Mouse (Mus musculus) embryonic facial prominence, embryonic 12.5 days (tissue): ENCODE measurements around the gene Rcl1. TPM values are rescaled to one million over a fixed set of nuclear protein-coding genes. Genes with fewer than 3 reads are reported as not detected.
A peak's percentile ranks its signal among the peaks of the same experiment; 100 is the strongest.

Source experiments
- ATAC-seq: fragments of 200-750 bp; cut with Nextera tagmentation; 2 replicates; pipeline ENCODE4 v1.8.0; 2017; ENCODE audit not compliant: insufficient number of reproducible peaks, insufficient read depth, low FRiP score, low TSS enrichment
- H3K27ac ChIP-seq: fragments of 300-500 bp; sonication (generic); 2 replicates; pipeline ENCODE4 v1.5.1; 2016; ENCODE audit warnings: mild to moderate bottlenecking
- H3K27me3 ChIP-seq: fragments of 300-500 bp; sonication (generic); 2 replicates; pipeline ENCODE4 v1.6.1; 2016; ENCODE audit warnings: mild to moderate bottlenecking, moderate library complexity
- H3K36me3 ChIP-seq: fragments of 300-500 bp; sonication (generic); 2 replicates; pipeline ENCODE4 v1.6.1; 2016; ENCODE audit warnings: mild to moderate bottlenecking
- H3K4me1 ChIP-seq: fragments of 300-500 bp; sonication (generic); 2 replicates; pipeline ENCODE4 v1.6.1; 2016
- H3K4me2 ChIP-seq: fragments of 300-500 bp; sonication (generic); replicated peaks from 2 replicates; pipeline ENCODE4 v1.6.1; 2016; ENCODE audit warnings: mild to moderate bottlenecking, moderate library complexity
- H3K4me3 ChIP-seq: fragments of 300-500 bp; sonication (generic); 2 replicates; pipeline ENCODE4 v1.5.1; 2016; ENCODE audit warnings: mild to moderate bottlenecking
- H3K9ac ChIP-seq: fragments of 300-500 bp; sonication (generic); 2 replicates; pipeline ENCODE4 v1.6.1; 2016; ENCODE audit warnings: mild to moderate bottlenecking, moderate library complexity
- H3K9me3 ChIP-seq: fragments of 300-500 bp; sonication (generic); 2 replicates; pipeline ENCODE4 v1.6.1; 2016; ENCODE audit warnings: mild to moderate bottlenecking, moderate library complexity
- WGBS: fragments of 180-500 bp; shearing (Covaris S2); methylation state at CpG from one replicate; pipeline ENCODE4 v1.1.7; 2016; 5-methylcytosine and 5-hydroxymethylcytosine counted together
- polyA plus RNA-seq: library from polyadenylated mRNA; unstranded; fragments of >200 nt; fragmentation: Nextera tagmentation; extraction: Ambion mirVana; gene quantifications from 2 replicates; pipeline ENCODE4 v1.2.1, GENCODE M21; 2016

The Rcl1 gene
- polyA plus RNA-seq, 1 experiment from 2014 or later, result 62.9 TPM

DNA sequence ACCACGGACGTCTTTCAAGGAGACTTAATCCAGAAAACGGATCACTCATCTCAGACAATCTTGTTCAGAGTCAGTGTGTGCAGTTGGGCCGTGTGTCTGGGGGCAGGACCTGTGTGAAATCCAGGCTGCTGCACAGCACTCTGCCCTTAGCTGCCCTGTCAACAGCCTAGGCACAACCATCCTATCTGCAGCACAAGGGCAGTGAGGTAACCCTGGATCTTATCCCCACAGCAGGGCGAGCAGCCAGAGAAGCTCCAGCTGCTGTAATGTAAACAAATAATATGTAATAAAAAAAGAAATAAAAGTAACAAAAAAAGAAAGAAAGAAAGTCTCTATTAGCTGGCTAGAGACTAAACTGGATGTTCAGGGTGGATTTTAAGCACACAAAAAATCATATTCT, 32.0 kb upstream of the Rcl1 start:
- no peak overlapping the region for H3K4me3 ChIP-seq
- H3K9ac ChIP-seq, result no peak overlapping the region
- H3K9me3 ChIP-seq, result no peaks in the 10 kb centered on the region
- H3K4me1 ChIP-seq, result 0 out of 2 replicates have a peak, but pooled peaks cover 3% of the 10 kb centered on the region
- no peak overlapping the region for H3K4me2 ChIP-seq
- ATAC-seq, result no peak
- H3K27me3 ChIP-seq, result no peaks in the 10 kb centered on the region
- H3K36me3 ChIP-seq, result no peaks in the 10 kb centered on the region
- H3K27ac ChIP-seq, result no peak overlapping the region
- 77% methylated on average over 5 of the region's 5 CpGs for WGBS

DNA sequence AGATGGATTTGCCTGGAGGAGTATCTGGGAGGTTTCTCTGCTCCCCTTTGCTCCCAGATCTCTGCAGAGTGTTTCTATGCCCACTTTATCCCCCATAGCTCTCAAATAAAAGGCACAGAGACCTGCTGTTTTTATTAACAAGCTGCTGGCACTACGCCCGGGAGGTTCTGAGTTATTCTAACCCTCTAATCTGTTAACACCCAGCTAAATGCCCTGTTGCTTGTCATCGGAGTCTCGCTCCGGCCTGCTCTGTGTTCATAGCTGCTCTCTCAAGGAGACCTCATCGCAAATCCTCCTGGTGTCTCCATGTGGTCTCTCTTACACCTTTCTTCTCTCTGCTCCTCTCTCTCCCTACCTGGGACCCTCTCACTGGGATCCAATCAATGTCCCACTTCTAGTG, 26.4 kb upstream of the Rcl1 start:
- Histone ChIP-seq H3K36me3 (no peaks in the 10 kb centered on the region), H3K4me3 (no peak overlapping the region), H3K27ac (no peak overlapping the region), H3K9ac (no peak overlapping the region), H3K9me3 (no peaks in the 10 kb centered on the region), H3K27me3 (no peaks in the 10 kb centered on the region), H3K4me1 (no peaks in the 10 kb centered on the region), H3K4me2 (no peak overlapping the region)
- no peak for ATAC-seq
- 64% methylated on average over 6 of the region's 6 CpGs for WGBS

DNA sequence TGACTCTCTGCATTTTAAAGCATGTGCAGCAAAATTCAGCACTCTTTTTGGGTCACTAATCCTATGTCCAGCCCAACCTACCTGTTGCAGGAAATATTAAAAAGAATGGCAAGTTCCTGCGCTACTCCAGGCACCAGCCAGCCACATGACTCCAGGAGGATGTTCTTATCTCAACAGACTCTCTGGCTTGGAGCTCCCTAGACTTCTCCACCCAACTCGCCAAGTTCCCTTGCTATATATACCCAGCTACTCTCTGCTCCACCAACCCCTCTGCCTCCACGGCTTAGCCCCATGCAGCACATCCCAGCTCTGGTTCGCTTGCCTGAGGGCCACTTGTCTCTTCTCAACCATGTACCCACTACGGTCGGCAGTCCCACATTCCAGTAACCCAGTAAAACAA, 12.5 kb upstream of the Rcl1 start:
- Histone ChIP-seq H3K4me2 (no peak overlapping the region), H3K36me3 (no peaks in the 10 kb centered on the region), H3K27me3 (no peaks in the 10 kb centered on the region), H3K9ac (no peak overlapping the region), H3K27ac (no peak overlapping the region), H3K9me3 (0 out of 2 replicates have a peak, but pooled peaks cover 1% of the 10 kb centered on the region), H3K4me3 (no peak overlapping the region), H3K4me1 (no peaks in the 10 kb centered on the region)
- 80% methylated on average over 6 of the region's 6 CpGs for WGBS
- ATAC-seq, result no peak

DNA sequence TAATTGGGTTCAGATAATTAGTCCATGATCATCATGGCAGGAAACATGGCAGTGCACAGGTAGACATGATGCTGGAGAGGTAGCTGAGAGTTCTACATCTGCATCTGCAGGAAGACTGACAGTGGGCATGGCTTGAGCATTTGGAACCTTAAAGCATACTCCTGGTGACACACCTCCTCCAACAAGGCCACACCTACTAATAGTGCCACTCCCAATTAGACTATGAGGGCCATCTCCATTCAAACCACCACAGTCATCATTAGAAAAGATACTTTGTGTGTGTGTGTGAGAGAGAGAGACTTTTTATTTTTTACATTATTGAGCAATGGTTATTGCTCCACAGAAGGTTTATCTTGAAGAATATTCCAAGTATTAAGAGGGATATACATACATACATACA, 9.0 kb upstream of the Rcl1 start:
- H3K4me3 ChIP-seq, result no peak overlapping the region
- no peaks in the 10 kb centered on the region for H3K27me3 ChIP-seq
- no peak overlapping the region for H3K4me2 ChIP-seq
- no peak for ATAC-seq
- no peaks in the 10 kb centered on the region for H3K4me1 ChIP-seq
- no peaks in the 10 kb centered on the region for H3K9me3 ChIP-seq
- no peak overlapping the region for H3K9ac ChIP-seq
- no peak overlapping the region for H3K27ac ChIP-seq
- no peaks in the 10 kb centered on the region for H3K36me3 ChIP-seq

DNA sequence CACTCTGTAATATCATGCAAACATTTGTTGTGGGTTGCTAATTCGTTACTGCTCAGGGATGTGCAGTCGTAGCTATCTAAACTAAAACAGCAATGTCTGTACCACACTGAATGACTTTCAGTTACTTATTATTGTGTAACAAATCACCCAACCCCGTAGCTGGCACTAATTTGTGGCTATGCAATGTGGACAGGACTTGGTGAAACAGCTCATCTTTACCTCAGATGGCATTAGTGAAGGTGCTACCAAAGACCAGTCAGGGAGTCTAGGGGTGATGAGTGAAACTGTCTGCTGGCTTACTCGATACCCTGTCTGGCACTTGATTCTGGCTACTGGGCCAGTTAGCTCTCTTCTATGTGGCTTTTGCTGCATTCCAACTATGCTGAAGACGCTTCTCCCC, 2.1 kb upstream of the Rcl1 start:
- no peak overlapping the region for H3K9ac ChIP-seq
- H3K27me3 ChIP-seq, result no peaks in the 10 kb centered on the region
- no peaks in the 10 kb centered on the region for H3K9me3 ChIP-seq
- H3K36me3 ChIP-seq, result no peaks in the 10 kb centered on the region
- H3K4me1 ChIP-seq, result peaks cover 7% of the 10 kb centered on the region; the same call in 1 of the 2 replicates
- 79% methylated on average over 5 of the region's 5 CpGs for WGBS
- no peak overlapping the region for H3K4me2 ChIP-seq
- no peak overlapping the region for H3K27ac ChIP-seq
- H3K4me3 ChIP-seq, result no peak overlapping the region
- ATAC-seq, result no peak

DNA sequence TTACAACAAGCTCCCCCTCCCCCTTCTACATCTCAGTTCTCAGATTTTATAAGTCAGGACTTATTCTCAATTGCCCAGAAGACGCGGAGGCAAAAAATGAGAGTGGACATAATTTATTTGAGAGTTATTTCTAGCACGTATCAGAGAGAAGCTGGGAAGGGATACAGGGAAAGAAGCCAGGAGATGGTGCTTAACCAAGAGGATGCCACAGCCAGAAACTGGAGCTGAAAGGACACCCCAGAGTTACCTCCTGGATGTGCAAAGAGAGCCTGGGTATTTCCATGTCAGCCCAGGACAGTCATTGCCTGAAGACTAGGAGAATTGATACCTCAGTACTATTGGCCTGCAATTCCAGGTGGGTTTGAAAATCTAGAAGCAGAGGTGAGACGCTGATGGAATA, 1.6 kb upstream of the Rcl1 start:
- 83% methylated on average over 4 of the region's 4 CpGs for WGBS

DNA sequence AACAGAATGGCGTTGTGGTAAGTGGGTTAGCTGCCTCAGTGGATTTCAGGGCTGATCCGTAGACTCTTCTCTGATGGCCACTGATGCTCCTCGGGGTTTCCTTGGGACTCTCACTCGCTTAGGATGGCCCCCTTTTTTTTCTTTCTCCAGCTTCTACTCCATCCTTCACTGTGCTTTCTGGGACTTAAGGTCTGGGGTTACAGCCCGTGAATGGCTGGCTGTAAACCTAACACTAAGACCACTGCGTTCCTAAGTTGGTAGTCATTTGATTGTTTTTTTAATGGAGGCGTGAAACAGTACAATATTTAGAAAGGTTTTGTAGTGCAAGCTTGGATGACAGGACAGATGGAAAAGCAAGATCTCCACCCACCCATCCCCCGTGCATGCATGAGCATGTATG, 914 bp upstream of the Rcl1 start:
- no peaks in the 10 kb centered on the region for H3K36me3 ChIP-seq
- peak overlapping the region; percentile 78 for H3K9ac ChIP-seq
- H3K27ac ChIP-seq, result peak overlapping the region; percentile 55
- no peaks in the 10 kb centered on the region for H3K9me3 ChIP-seq
- H3K4me3 ChIP-seq, result peak overlapping the region; percentile 97
- peaks cover 7% of the 10 kb centered on the region; the same call in 1 of the 2 replicates for H3K4me1 ChIP-seq
- H3K27me3 ChIP-seq, result no peaks in the 10 kb centered on the region
- WGBS, result 25% methylated on average over 8 of the region's 8 CpGs
- ATAC-seq, result no peak
- H3K4me2 ChIP-seq, result peak overlapping the region; percentile 74

More for the DNA sequence above, 1.6 kb upstream of the Rcl1 start:
- Histone ChIP-seq H3K4me1 (peaks cover 7% of the 10 kb centered on the region; the same call in 1 of the 2 replicates), H3K27ac (no peak overlapping the region), H3K9ac (no peak overlapping the region), H3K4me2 (no peak overlapping the region), H3K4me3 (no peak overlapping the region), H3K36me3 (no peaks in the 10 kb centered on the region), H3K9me3 (no peaks in the 10 kb centered on the region), H3K27me3 (no peaks in the 10 kb centered on the region)
- no peak for ATAC-seq

DNA sequence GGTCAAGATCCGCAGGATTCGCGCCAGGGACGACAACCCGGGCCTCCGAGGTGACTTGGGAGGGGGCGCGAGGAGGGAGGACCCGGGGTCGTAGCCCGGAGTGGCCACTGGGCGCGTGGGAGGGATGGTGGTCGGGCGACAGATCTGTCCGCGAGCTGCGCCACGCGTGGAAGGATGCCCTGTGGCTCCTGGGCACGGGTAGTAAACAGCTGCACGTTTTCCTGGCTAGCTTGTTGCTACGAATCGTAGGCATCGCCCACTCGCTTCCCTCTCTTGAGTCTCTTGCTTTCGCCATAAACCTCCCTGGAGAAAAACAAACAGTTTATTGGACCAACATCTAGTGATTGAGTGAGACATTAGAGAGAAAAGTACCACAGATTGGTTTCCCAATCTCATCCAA, 416 bp downstream of the Rcl1 start:
- Histone ChIP-seq H3K4me3 (peak overlapping the region; percentile 97), H3K27ac (peak overlapping the region; percentile 36; the same call in 1 of the 2 replicates), H3K4me2 (peak overlapping the region; percentile 74), H3K9ac (peak overlapping the region; percentile 78), H3K27me3 (no peaks in the 10 kb centered on the region), H3K36me3 (no peaks in the 10 kb centered on the region), H3K9me3 (no peaks in the 10 kb centered on the region), H3K4me1 (peaks cover 7% of the 10 kb centered on the region; the same call in 1 of the 2 replicates)
- WGBS, result under 1% methylated on average over 27 of the region's 27 CpGs
- ATAC-seq, result 0 out of 2 replicates have a peak, but pooled peaks have one; percentile 2

DNA sequence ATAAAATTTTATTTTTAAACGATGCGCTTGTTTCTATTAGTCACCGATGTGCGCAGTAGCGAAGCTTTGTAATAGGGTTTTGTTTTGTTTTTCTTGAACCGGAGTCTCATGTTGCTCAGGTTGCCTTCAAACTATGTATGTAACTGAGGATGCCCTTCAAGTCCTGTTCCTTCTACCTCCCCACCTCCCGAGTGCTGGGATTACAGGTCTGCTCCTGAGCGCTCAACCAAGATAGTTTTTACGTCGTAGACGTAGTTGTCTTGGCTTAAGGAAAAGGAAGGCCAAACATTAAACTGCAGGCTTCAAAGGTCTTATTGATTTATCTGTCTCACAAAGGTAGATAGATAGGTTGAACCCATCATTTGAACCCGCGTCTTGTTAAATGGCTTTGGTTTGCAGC, 923 bp downstream of the Rcl1 start:
- Histone ChIP-seq H3K36me3 (no peaks in the 10 kb centered on the region), H3K4me3 (peak overlapping the region; percentile 97), H3K4me2 (peak overlapping the region; percentile 74), H3K27ac (no peak overlapping the region), H3K9ac (peak overlapping the region; percentile 78), H3K27me3 (no peaks in the 10 kb centered on the region), H3K4me1 (peaks cover 7% of the 10 kb centered on the region; the same call in 1 of the 2 replicates), H3K9me3 (no peaks in the 10 kb centered on the region)
- no peak for ATAC-seq
- WGBS, result 15% methylated on average over 13 of the region's 13 CpGs

DNA sequence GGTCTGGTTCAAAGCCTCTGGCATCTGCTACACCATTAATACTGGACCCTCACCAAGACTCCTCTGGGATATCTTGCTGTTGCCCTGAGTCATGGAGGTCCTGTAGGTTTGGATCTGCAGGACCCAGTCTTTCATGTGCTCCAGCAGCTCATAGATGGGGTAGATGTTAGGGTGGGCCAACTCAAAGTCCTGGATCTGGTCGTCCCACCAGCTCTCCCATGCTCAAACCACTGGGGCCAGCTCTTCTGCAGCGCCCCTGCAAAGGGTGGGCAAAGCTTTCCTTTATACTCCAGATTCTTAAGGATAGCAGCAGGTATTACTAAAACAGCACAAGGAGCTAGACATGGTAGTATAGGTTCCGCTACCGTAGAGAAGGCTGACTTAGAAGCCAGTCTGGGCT, 4.6 kb downstream of the Rcl1 start:
- Histone ChIP-seq H3K4me1 (no peaks in the 10 kb centered on the region; the same call in 1 of the 2 replicates), H3K9me3 (no peaks in the 10 kb centered on the region), H3K27me3 (no peaks in the 10 kb centered on the region), H3K4me3 (no peak overlapping the region), H3K9ac (no peak overlapping the region), H3K27ac (no peak overlapping the region), H3K36me3 (no peaks in the 10 kb centered on the region), H3K4me2 (no peak overlapping the region)
- ATAC-seq, result no peak
- WGBS, result 95% methylated on average over 4 of the region's 4 CpGs

DNA sequence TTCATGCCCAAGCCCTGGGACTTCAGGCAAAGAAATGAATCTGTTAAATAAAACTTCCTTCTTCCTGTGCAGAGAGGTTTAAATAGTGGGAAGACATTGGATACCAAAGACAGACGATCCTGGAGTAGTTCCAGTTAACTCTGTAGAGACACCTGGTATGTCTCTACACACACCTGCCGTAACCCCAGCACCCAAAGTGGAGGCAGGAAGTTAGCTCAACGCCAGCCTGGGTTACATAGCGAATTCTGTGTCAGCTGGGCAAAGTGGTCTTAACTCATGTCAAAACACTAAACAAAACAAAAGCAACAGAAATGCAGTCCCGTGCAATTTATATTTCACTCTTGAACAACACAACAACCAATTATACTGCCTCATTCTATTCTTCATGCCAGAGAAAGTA, 5.1 kb downstream of the Rcl1 start:
- ATAC-seq, result no peak
- no peak overlapping the region for H3K4me3 ChIP-seq
- H3K27ac ChIP-seq, result no peak overlapping the region

DNA sequence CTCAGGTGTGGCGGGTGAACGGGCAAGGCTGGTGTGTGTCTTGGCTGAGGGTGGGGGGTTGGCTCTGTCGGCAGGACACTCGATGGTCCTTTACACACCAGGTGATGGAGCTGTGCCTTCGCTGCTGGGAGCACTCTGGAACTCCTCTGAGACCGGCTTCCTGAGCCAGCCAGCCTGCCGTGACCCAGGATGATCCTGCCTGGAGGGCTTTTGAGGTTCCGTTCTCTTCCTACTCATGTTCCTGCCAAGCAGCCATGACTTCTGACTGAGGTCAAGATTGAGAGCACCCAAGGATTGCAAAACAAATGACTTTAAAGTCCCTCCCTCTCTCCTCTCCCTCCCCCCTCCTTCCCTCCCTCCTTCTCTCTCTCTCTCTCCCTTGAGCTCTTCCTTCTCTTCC, 11.5 kb downstream of the Rcl1 start:
- no peak overlapping the region for H3K27ac ChIP-seq
- no peak overlapping the region for H3K4me2 ChIP-seq
- WGBS, result 55% methylated on average over 8 of the region's 8 CpGs
- H3K9ac ChIP-seq, result no peak overlapping the region
- ATAC-seq, result no peak
- 0 out of 2 replicates have a peak, but pooled peaks cover 3% of the 10 kb centered on the region for H3K4me1 ChIP-seq
- H3K27me3 ChIP-seq, result no peaks in the 10 kb centered on the region
- H3K4me3 ChIP-seq, result no peak overlapping the region
- H3K9me3 ChIP-seq, result no peaks in the 10 kb centered on the region
- 0 out of 2 replicates have a peak, but pooled peaks cover under 1% of the 10 kb centered on the region for H3K36me3 ChIP-seq

More for the DNA sequence above, 5.1 kb downstream of the Rcl1 start:
- Histone ChIP-seq H3K4me1 (no peaks in the 10 kb centered on the region; the same call in 1 of the 2 replicates), H3K36me3 (no peaks in the 10 kb centered on the region), H3K9me3 (no peaks in the 10 kb centered on the region), H3K9ac (no peak overlapping the region), H3K4me2 (no peak overlapping the region), H3K27me3 (no peaks in the 10 kb centered on the region)
- whole genome bisulfite sequencing, result 86% methylated on average over 5 of the region's 5 CpGs
